Mouse (Mus musculus) thymus, adult 2 months (tissue): ENCODE measurements at regions not wholly inside any gene's neighbourhood (a gene's known extent, or its start where the extent isn't known, plus 50 kb on each side); places are given as distances from the start of the nearest gene placed in this dataset.
"Not testable (repeated sequence)": the region's sequence is repeated elsewhere in the genome, so short reads cannot be mapped to it uniquely, and the experiment has no call there.

Experiments
- DNase-seq: peaks from one replicate; pipeline ENCODE4 v3.0.0; 2021
- H3K27ac ChIP-seq: fragments of 200-500 bp; 2 replicates; pipeline ENCODE4 v1.5.1; 2012; ENCODE audit warnings: low read length, control low read depth; ENCODE audit not compliant: control insufficient read depth, insufficient read depth
- H3K27me3 ChIP-seq: fragments of 200-500 bp; 2 replicates; pipeline ENCODE4 v1.6.1; 2012; ENCODE audit warnings: mild to moderate bottlenecking, low read length, moderate library complexity, mixed read lengths; ENCODE audit not compliant: control insufficient read depth, insufficient read depth
- H3K36me3 ChIP-seq: fragments of 200-500 bp; 2 replicates; pipeline ENCODE4 v1.6.1; 2012; ENCODE audit warnings: mild to moderate bottlenecking, low read length, moderate library complexity; ENCODE audit not compliant: control insufficient read depth, insufficient read depth
- H3K4me1 ChIP-seq: fragments of 200-500 bp; replicated peaks from 2 replicates; pipeline ENCODE4 v1.6.1; 2012; ENCODE audit warnings: low read length; ENCODE audit not compliant: control insufficient read depth, insufficient read depth
- H3K4me3 ChIP-seq: fragments of 200-500 bp; 2 replicates; pipeline ENCODE4 v1.5.1; 2012; ENCODE audit warnings: mild to moderate bottlenecking, low read length, control low read depth, moderate library complexity; ENCODE audit not compliant: control insufficient read depth, insufficient read depth
- CTCF ChIP-seq: fragments of 200-500 bp; IDR thresholded peaks from 2 replicates; pipeline ENCODE4 v1.5.1; 2012; ENCODE audit warnings: mild to moderate bottlenecking, control low read depth, low read length, moderate library complexity, borderline replicate concordance; ENCODE audit not compliant: control insufficient read depth, poor library complexity, insufficient read depth; ENCODE audit errors: extremely low read depth
- POLR2A ChIP-seq: fragments of 200-500 bp; IDR thresholded peaks from 2 replicates; pipeline ENCODE4 v1.6.1; 2012; ENCODE audit warnings: mild to moderate bottlenecking, low read length, control low read depth, moderate library complexity; ENCODE audit not compliant: control insufficient read depth, poor library complexity, insufficient read depth; ENCODE audit errors: extremely low read depth
- WGBS: fragments of 180-500 bp; shearing (Covaris S2); methylation state at CpG from one replicate; pipeline ENCODE4 v1.1.7; 2018; 5-methylcytosine and 5-hydroxymethylcytosine counted together

DNA sequence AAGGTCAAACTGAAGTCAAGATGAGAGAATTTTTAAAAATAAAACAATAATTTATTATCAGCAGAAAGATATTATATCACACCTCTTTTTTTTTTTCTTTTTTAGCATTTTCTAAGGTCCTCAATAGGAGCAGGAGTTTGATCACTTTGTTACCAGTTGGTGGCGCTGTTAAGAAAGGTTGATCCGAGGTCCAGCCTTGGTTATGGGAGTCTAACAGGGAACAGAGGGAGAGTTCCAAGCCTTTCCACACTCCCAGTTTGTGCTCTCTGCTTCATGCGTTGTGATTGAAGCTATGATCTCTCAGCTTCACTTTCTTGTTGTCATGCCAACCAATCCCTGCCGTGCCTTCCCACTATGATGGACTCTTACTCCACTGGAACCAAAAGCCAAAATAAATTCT lies 83.8 kb downstream of the Fam174a start:
- H3K27me3 ChIP-seq = no peaks in the 10 kb centered on the region
- H3K4me1 ChIP-seq = no peaks in the 10 kb centered on the region
- no peaks in the 10 kb centered on the region for H3K36me3 ChIP-seq
- DNase-seq = peak; percentile 8
- no peak overlapping the region for H3K4me3 ChIP-seq
- TF ChIP-seq CTCF (no peak), POLR2A (no peak)
- WGBS = 86% methylated on average over 4 of the region's 4 CpGs
- no peak overlapping the region for H3K27ac ChIP-seq

- TF ChIP-seq CTCF (no peak), POLR2A (no peak)
- H3K27me3 ChIP-seq = no peaks in the 10 kb centered on the region
- 84% methylated on average over 7 of the region's 7 CpGs for WGBS
- no peaks in the 10 kb centered on the region for H3K36me3 ChIP-seq
- H3K4me1 ChIP-seq = no peaks in the 10 kb centered on the region
- no peak for DNase-seq
- H3K27ac ChIP-seq = no peak overlapping the region
- no peak overlapping the region for H3K4me3 ChIP-seq
These were observed 86.3 kb downstream of the Fam174a start for GRCm38 (mm10) chr1:95399764-95400163.

- Histone ChIP-seq H3K27me3 (no peaks in the 10 kb centered on the region), H3K4me1 (no peaks in the 10 kb centered on the region), H3K4me3 (no peak overlapping the region), H3K27ac (no peak overlapping the region), H3K36me3 (no peaks in the 10 kb centered on the region)
- TF ChIP-seq POLR2A = no peak
- TF ChIP-seq CTCF = no peak
- 91% methylated on average over 1 of the region's 1 CpGs for WGBS
- DNase-seq = no peak
These were observed 108.8 kb downstream of the Fam174a start for GRCm38 (mm10) chr1:95422253-95422652.

DNA sequence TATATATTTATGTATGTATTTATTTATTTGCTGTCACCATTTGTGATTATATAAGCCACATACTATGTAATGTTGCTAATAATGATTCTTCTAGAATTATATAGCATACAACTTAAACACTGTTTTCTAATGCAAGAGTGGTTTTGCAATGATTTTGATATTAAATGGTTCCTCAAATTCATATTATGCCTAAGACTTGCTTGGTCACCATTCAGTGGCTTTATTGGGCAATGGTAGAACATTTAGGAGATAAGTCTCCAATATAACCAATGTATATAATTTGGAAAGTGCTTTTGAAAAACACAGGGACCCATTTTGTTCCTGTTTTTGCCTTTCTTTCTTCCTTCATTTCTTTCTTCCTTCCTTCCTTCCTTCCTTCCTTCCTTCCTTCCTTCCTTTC lies 112.0 kb downstream of the Fam174a start:
- no peak overlapping the region for H3K27ac ChIP-seq
- TF ChIP-seq POLR2A (no peak), CTCF (no peak)

GRCm38 (mm10) chr1:95437155-95437554 lies 123.7 kb downstream of the Fam174a start:
- no peak for DNase-seq
- TF ChIP-seq CTCF (no peak), POLR2A (no peak)
- Histone ChIP-seq H3K27ac (no peak overlapping the region), H3K27me3 (no peaks in the 10 kb centered on the region), H3K4me1 (no peaks in the 10 kb centered on the region), H3K4me3 (no peak overlapping the region), H3K36me3 (no peaks in the 10 kb centered on the region)

More for the DNA sequence above, 112.0 kb downstream of the Fam174a start:
- no peaks in the 10 kb centered on the region for H3K27me3 ChIP-seq
- no peaks in the 10 kb centered on the region for H3K4me1 ChIP-seq
- H3K4me3 ChIP-seq = no peak overlapping the region
- no peak for DNase-seq
- no peaks in the 10 kb centered on the region for H3K36me3 ChIP-seq

- 91% methylated on average over 3 of the region's 3 CpGs for WGBS
- no peak for DNase-seq
- Histone ChIP-seq H3K4me1 (no peaks in the 10 kb centered on the region), H3K27ac (no peak overlapping the region), H3K27me3 (no peaks in the 10 kb centered on the region), H3K36me3 (no peaks in the 10 kb centered on the region), H3K4me3 (no peak overlapping the region)
- TF ChIP-seq POLR2A (no peak), CTCF (no peak)
These were observed 132.1 kb downstream of the Fam174a start for GRCm38 (mm10) chr1:95445541-95445940.

- no peak overlapping the region for H3K4me3 ChIP-seq
- no peaks in the 10 kb centered on the region for H3K36me3 ChIP-seq
- H3K27me3 ChIP-seq = no peaks in the 10 kb centered on the region
- no peak for DNase-seq
- H3K27ac ChIP-seq = no peak overlapping the region
- no peaks in the 10 kb centered on the region for H3K4me1 ChIP-seq
- TF ChIP-seq CTCF (no peak), POLR2A (no peak)
- 65% methylated on average over 7 of the region's 7 CpGs for WGBS
These were observed 135.6 kb downstream of the Fam174a start for GRCm38 (mm10) chr1:95448962-95449558.

DNA sequence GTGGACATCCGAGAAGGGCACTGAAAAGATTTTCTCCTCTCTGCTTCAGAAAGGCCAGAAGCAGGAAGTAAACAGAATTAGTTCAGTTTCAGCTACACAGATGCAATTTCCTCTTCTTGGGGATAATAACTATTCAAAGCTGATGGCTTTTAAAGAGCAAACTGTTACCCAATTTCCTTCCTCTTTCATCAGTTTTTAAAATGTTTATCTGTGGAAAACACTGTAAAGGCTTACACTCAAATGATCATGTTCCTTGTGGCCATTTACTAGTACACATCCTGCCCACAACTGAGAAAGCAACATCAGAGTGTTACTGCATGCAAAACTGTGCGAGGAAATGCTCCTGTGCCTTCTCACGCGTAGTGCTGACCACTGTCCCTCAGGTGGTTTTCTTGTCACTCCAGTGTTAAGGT lies 137.5 kb downstream of the Fam174a start:
- WGBS = 20% methylated on average over 4 of the region's 4 CpGs
- H3K27ac ChIP-seq = no peak overlapping the region
- TF ChIP-seq POLR2A (no peak), CTCF (no peak)
- no peaks in the 10 kb centered on the region for H3K27me3 ChIP-seq
- no peaks in the 10 kb centered on the region for H3K36me3 ChIP-seq
- no peak for DNase-seq
- no peak overlapping the region for H3K4me3 ChIP-seq
- H3K4me1 ChIP-seq = no peaks in the 10 kb centered on the region

- H3K27ac ChIP-seq, H3K4me1 ChIP-seq, H3K36me3 ChIP-seq, H3K4me3 ChIP-seq, H3K27me3 ChIP-seq: not testable (repeated sequence)
- 81% methylated on average over 6 of the region's 6 CpGs for WGBS
- peak; percentile 50 for DNase-seq
These were observed 138.3 kb downstream of the Fam174a start for GRCm38 (mm10) chr1:95451755-95452154.
